Mouse (Mus musculus): ENCODE measurements at regions not wholly inside any gene's neighbourhood (a gene's known extent, or its start where the extent isn't known, plus 50 kb on each side); places are given as distances from the start of the nearest gene placed in this dataset.
A peak's percentile ranks its signal among the peaks of the same experiment; 100 is the strongest.

- DNase-seq (ENCODE audit: low spot score in 2 of 2) = peak in 1 of 2 experiments; percentile 12
Observed at GRCm38 (mm10) chr6:31613590-31614319, 50.0 kb upstream of the Podxl start.
